Mouse (Mus musculus) brain, embryonic 14.5 days (tissue): Measurements from ENCODE around the gene Polr3c. TPM values are rescaled to one million over a fixed set of nuclear protein-coding genes. Genes with fewer than 3 reads are reported as not detected.

Source experiments
- DNase-seq: peaks from one replicate; pipeline ENCODE4 v3.0.0-alpha.2; 2011; ENCODE audit warnings: low read depth
- CTCF ChIP-seq: fragments of 200-500 bp; IDR thresholded peaks from 2 replicates; pipeline ENCODE4 v1.5.1; 2012; ENCODE audit warnings: inconsistent platforms, mild to moderate bottlenecking, moderate library complexity, borderline replicate concordance; ENCODE audit not compliant: insufficient read depth, insufficient read length; ENCODE audit errors: extremely low read depth
- POLR2A ChIP-seq: fragments of 200-500 bp; IDR thresholded peaks from 2 replicates; pipeline ENCODE4 v1.6.1; 2012; ENCODE audit warnings: mild to moderate bottlenecking, inconsistent platforms, borderline replicate concordance; ENCODE audit not compliant: poor library complexity, insufficient read depth, insufficient read length, severe bottlenecking; ENCODE audit errors: extremely low read depth
- polyA plus RNA-seq: library from polyadenylated mRNA; depleted of rRNA; stranded (reverse); fragments of >200 nt; gene quantifications from 2 replicates; pipeline ENCODE4 v1.2.3, GENCODE M21; 2012

The Polr3c gene
- polyA plus RNA-seq, 1 experiment = 42.7 TPM

DNA sequence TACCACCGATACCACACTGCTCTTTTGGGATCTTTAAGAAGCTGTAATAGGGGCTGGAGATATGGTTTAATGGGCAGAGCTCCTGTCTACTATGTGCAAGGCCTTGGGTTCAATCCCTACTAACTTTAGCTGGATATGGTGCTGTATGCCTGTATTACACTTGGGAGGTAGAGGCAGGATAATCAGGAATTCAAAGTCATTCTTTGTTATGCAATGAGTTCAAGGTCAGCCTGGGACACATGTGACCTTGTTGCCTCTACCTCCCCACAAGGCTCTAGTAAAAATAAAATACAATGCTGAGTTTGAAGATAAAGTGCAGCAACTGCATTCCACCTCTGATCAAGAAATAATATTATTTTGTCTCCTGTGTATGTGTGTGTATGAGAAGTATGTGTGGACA, 6.6 kb upstream of the Polr3c start:
- TF ChIP-seq CTCF = no peak
- TF ChIP-seq POLR2A = no peak
- DNase-seq = no peak

DNA sequence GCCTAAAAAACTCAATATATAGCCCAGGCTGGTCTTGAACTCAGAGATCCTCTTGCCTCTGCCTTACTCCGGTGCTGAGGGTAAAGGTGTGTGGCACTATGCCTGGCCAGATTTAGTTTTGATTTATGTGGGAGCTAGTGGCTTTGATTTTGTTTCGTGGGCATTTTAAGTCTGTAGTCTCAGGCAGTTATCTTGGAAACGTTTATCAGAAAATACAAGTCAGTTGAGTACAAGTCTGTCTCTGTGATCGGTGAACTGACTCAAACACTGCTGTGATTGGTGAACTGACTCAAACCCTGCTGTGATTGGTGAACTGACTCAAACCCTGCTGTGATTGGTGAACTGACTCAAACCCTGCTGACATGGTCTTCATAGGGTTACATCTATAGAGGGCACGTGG, 3.4 kb upstream of the Polr3c start:
- TF ChIP-seq CTCF = no peak
- no peak for TF ChIP-seq POLR2A
- DNase-seq = no peak

DNA sequence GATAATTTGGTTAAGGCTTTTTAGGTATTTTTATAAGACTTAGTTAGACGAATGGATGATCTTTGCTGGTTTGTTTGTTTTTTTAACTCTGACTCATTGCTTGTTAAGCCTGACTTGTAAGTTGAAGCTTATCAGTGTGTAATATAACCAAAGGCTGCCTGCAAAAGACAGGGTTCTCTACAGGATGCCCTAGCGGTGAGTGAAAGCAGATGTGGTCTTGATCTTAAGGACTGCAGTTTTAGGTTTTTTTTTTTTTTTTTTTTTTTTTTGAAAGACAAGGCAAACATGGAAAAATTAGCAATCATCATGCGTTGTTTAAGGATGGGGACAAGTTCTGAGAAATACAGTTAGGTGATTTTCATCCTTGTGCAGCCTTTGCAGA, 2.0 kb upstream of the Polr3c start:
- TF ChIP-seq CTCF (no peak), POLR2A (no peak)
- no peak for DNase-seq

DNA sequence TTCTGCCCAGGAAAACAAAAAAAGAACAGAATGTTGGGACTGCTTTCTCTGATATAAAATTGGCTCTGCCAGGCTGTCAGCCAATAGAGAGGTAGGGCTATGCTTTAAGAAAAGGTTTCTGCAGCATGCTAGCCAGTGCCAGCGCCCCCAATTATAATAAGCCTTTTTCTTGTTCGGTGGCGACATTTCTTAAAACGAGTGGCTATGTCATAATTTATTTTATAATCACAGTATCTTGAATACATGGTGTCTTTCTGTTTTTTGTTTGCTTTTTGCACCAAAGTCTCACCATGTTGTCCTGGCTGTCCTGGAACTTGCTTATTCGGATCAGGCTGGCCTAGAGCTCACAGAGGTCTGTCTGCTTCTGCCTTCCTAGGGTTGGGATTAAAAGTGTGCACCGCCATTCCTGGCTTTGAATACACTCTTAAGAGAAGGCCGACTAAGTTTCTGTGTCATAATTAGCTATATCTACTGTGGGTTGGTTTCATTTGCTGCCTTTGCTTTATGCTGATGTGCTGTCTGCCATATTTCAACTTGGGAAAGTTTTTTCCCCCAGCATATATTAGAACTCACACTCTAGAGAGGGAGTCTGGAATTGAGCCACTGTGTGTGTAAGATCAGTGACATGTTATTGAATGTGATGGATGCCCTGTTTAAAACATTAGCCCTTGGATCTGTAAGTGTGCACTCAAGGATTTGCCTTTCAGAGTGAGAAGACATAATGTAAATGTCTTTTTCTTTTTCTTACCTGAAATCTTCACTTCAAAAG, 1.4 kb upstream of the Polr3c start:
- TF ChIP-seq CTCF = no peak
- no peak for TF ChIP-seq POLR2A
- DNase-seq = no peak

DNA sequence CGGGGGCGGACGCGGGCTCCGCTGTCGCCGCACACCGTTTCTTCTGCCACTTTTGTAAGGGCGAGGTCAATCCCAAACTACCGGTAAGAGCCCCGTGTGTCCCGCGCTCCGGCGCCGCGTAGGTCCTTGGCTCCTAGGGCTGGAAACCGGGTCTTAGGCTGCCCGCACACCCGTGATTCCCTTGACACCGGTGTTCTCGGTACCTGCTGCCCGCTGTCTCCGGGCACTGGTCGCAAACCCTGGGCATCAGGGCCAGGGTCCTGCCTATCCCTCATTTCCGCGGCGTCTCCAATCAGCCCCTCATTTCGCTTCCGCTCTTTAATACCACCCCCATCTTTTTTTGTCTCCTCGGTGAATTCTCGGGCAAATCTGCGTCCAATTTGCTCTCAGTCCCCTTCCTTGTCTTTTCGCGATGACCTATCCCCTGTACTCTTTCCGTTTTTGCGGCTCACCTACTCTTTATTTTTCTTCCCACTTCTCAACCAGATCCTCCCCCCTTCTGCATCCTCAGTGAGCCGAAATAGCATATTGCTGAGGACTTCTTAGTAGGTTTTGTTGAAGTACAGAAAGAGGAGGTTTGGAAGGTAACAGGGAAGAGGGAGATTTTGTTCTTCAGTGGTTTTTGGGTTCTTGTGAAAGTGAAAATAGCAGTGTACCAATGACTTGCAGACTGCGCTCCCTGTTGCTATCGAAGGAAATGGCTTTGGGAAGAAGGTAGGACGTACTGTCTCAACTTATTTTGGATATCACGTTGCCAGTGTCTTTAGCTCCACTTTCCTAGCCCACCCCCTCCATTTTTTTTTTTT, 603 bp upstream of the Polr3c start:
- TF ChIP-seq POLR2A (no peak), CTCF (no peak)
- DNase-seq = no peak

DNA sequence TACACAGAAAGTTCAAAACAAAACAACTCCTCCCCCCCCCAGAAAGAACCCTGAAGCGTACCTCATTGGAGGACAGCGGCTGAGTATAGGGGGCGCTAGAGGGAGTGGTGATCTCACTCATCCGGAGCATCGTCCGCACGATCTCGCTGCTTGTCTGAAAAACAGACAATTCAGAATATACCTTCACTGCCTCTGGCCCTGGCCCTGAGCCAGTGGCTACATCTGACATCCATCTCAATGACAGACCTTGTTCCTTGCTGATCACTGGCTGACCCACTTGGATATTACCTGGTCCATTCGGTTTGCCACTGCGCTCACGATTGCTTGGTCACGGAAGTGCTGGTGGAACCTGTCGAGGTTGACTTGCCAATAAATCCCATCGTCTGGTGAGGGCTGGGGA, 8.3 kb downstream of the Polr3c start:
- peak; percentile 47 for DNase-seq
- TF ChIP-seq POLR2A (no peak), CTCF (peak; percentile 55)

DNA sequence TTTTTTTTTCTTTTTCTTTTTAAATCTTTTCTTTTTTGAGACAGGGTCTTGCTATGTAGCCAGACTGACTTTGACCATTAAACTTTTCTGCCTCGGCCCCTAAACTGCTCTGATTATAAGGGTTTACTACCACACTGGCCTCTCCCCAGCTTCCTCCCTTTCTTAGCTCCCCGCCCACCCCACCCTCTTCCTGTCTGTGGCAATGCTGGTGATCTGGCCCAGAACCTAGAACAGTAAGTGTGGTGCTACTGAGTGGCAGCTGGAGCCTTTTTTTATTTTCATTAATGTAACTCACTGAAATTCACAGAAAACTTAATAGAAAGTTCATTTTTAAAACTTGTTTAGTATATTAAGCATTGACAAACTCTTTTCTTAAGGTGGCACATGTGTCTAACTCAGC, 11.6 kb downstream of the Polr3c start:
- TF ChIP-seq POLR2A = no peak
- no peak for TF ChIP-seq CTCF
- DNase-seq = no peak

DNA sequence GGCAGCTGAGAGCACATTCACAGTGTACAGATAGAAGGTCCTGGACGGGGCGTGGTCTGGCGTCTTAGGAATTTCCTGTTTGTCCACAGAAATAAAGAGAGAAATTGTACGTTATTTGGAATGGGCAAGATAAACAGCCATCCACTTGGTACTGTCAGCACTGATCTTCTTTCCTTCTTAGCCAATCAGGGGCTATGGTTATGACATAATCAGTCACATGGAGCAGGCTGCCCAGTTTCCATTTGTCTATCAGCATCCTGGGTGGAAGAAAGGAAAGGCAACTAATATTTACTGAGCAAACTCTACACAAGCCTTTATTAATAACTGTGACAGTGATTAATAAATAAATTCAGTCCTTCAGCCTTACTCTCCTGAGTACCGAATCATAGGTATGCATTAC, 13.1 kb downstream of the Polr3c start:
- TF ChIP-seq POLR2A (no peak), CTCF (no peak)
- no peak for DNase-seq

DNA sequence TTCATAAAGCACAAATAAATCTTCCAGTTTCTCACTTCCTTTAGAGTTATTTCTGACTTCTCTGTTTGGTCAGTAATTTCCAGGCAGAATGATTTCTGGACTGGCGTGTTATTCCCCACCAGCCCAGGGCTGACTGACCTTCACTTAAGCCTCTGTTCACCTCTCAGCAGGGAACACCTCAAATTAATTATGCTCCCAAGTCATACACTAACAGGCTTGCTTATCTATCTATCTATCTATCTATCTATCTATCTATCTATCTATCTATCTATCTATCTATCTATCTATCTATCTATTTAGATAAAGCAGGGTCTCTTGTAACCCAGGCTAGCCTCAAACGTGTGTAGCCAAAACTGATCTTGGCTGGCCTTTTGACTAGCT, 18.8 kb downstream of the Polr3c start:
- no peak for DNase-seq
- TF ChIP-seq POLR2A (no peak), CTCF (no peak)

DNA sequence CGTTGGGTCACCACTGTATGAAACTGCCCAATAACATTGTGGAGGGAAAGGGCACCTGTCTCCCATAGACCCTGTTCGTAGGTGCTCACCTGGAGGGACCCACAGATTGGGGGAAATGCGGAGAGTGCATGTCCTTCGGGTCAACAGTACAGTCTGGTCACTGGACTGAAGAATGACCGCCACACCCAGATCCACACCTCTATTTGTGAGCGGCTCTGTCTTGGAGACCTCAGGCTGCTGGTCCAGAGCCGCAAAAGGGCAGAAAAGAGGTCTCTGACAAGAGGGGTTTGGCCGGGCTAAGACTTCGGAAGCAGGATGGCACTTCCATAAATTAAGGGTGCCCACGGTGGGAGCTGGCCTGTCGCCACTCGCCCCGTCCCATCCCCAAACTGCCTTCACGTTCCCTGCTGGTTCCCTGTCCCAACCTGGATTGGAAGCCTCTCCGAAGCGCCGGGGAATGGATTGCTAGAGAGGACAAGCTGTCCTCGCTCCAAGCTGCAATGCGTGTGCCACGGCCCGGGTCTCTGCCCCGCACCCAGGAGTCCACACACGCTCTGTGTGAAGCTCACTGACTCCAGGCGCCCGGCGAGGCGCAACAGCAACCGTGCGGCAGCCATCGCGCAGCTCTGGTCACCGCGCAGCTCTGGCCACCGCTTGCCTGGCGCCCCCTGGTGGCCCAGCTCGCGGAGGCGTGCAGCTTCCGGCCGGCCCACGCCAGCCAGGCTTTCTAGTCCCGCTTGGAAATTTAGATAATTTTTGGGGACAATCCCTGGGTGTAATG, 19.3 kb downstream of the Polr3c start, which contains the start of gene Nudt17:
TSS of gene Nudt17 (minus strand) at position 660 of the 781 bp plus-strand sequence.
- TF ChIP-seq POLR2A (no peak), CTCF (peak; percentile 91)
- peak; percentile 83 for DNase-seq

DNA sequence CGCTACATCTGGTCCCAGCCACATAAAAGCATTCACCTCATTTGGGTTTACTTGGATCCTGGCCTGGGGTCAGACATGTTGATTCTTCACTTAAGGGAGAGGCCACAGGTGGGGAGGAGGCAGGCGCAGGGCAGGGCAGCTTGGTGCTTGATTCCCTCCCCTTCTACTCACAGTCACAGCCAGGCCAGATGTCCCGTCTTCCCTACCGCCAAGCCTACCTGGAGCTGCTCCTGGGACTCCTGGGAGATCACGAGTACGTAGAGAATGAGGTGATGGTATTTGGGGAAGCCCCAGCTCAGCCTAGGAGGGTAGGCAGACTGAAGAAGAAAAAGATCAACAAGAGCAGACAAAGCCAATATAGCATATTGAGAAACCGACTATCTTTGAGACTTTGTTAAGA, 20.4 kb downstream of the Polr3c start:
- DNase-seq = no peak
- no peak for TF ChIP-seq CTCF
- TF ChIP-seq POLR2A = no peak

DNA sequence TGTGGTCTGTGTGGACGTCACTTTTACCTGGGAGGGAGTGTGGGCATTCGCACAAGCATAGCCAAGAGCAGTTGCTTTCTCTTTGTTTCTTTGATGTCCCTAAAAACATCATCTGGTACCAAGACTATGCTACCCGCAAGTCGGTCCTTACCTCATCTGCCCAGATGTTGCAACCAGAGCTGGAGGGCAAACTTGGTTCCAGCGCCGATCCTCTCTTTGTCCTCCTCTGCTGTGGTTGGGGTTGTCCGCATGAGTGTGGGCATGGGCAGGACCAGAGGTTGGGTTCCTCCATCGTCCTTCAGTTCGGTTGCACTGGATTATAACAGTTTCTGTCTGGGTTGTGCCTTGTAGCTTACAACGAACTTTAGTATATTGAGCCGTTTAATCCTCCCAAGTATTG, 21.2 kb downstream of the Polr3c start:
- TF ChIP-seq CTCF (no peak), POLR2A (no peak)
- no peak for DNase-seq
